Mouse (Mus musculus) heart, embryonic 11.5 days (tissue): ENCODE data around the gene Sh3bgr. TPM values are rescaled to one million over a fixed set of nuclear protein-coding genes. Genes with fewer than 3 reads are reported as not detected.
A peak's percentile ranks its signal among the peaks of the same experiment; 100 is the strongest.

Source experiments
- ATAC-seq: fragments of 200-750 bp; cut with Nextera tagmentation; replicated peaks from 2 replicates; pipeline ENCODE4 v1.8.0; 2017; ENCODE audit warnings: moderate library complexity; ENCODE audit not compliant: insufficient number of reproducible peaks, low FRiP score, low TSS enrichment
- H3K27ac ChIP-seq: fragments of 300-500 bp; sonication (generic); 2 replicates; pipeline ENCODE4 v1.5.1; 2014; ENCODE audit warnings: mild to moderate bottlenecking, low read depth, low read length
- H3K27me3 ChIP-seq: fragments of 300-500 bp; sonication (generic); 2 replicates; pipeline ENCODE4 v1.6.1; 2014; ENCODE audit warnings: mild to moderate bottlenecking, low read length, mixed read lengths; ENCODE audit not compliant: control insufficient read depth, insufficient read depth
- H3K36me3 ChIP-seq: fragments of 300-500 bp; sonication (generic); 2 replicates; pipeline ENCODE4 v1.6.1; 2014; ENCODE audit warnings: mild to moderate bottlenecking, low read length, moderate library complexity, mixed read lengths; ENCODE audit not compliant: control insufficient read depth, insufficient read depth
- H3K4me1 ChIP-seq: fragments of 300-500 bp; sonication (generic); 2 replicates; pipeline ENCODE4 v1.6.1; 2014; ENCODE audit warnings: low read length; ENCODE audit not compliant: control insufficient read depth, insufficient read depth
- H3K4me2 ChIP-seq: fragments of 300-500 bp; sonication (generic); 2 replicates; pipeline ENCODE4 v1.6.1; 2014; ENCODE audit warnings: mild to moderate bottlenecking, moderate library complexity
- H3K4me3 ChIP-seq: fragments of 300-500 bp; sonication (generic); 2 replicates; pipeline ENCODE4 v1.5.1; 2014; ENCODE audit warnings: low read depth, low read length
- H3K9ac ChIP-seq: fragments of 300-500 bp; sonication (generic); 2 replicates; pipeline ENCODE4 v1.6.1; 2014; ENCODE audit warnings: mild to moderate bottlenecking, low read depth, low read length, moderate library complexity
- H3K9me3 ChIP-seq: fragments of 300-500 bp; sonication (generic); replicated peaks from 2 replicates; pipeline ENCODE4 v1.6.1; 2016; ENCODE audit warnings: low read length; ENCODE audit not compliant: control insufficient read depth
- WGBS: fragments of 180-500 bp; shearing (Covaris S2); extraction: QIAGEN DNeasy Blood & Tissue Kit; methylation state at CpG from one replicate; pipeline ENCODE4 v1.1.7; 2014; ENCODE audit not compliant: insufficient replicate concordance; 5-methylcytosine and 5-hydroxymethylcytosine counted together
- polyA plus RNA-seq: library from polyadenylated mRNA; unstranded; fragments of >200 nt; fragmentation: Nextera tagmentation; extraction: Ambion mirVana; gene quantifications from 2 replicates; pipeline ENCODE4 v1.2.1, GENCODE M21; 2014

The Sh3bgr gene
- 664 and 687 TPM in 2 replicates for polyA plus RNA-seq

DNA sequence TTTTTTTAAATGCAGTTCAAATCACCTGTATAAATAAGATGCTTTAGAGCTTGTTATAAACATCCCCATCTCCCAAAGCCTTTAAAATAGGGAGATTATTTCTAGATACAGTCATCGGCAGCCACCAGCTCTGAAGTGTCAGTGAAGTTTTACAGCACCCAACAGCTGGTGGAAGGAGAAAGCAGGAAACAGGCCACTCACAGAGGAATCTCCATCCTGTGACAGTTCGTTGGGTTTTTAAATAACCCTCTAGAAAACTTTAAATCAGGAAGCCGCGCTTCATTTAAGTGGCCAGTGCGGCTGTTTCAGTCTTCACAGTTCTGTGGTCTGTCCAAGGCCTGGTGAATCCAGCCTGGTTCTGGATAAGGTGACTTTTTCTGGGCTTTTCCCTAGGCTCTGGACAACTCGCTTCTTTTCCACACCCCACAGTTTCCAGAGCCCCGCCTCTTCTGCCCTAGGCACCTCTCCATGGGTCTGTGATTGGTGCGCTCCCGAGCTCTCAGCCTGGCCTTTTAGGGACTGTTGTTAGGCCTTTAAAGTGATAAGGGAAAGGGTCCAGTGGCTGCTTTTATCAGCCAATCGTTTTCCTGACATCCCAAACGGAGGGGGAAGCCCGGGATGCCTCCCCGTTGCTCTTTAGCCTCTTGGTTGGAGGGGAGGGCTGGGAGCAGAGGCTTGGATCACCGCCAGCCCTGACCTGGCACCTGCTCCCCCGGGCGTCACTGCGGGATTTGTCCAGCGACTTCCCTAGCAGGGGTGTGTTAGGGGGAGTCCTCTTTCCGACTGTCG lies at the start of gene Sh3bgr:
Gene Sh3bgr (plus strand): TSS at position 538 of the 789 bp plus-strand sequence.
- H3K9me3 ChIP-seq = no peaks in the 10 kb centered on the region
- H3K9ac ChIP-seq = peak within 1 kb of the TSS; percentile 87
- H3K27ac ChIP-seq = peak within 1 kb of the TSS; percentile 99
- 2% methylated on average over 20 of the region's 20 CpGs for WGBS
- ATAC-seq = peak; percentile 86
- H3K4me2 ChIP-seq = peak within 1 kb of the TSS; percentile 67
- H3K4me3 ChIP-seq = peak within 1 kb of the TSS; percentile 52
- peaks cover 13% of the 10 kb centered on the region for H3K4me1 ChIP-seq
- no peaks in the 10 kb centered on the region for H3K36me3 ChIP-seq
- H3K27me3 ChIP-seq = no peaks in the 10 kb centered on the region

DNA sequence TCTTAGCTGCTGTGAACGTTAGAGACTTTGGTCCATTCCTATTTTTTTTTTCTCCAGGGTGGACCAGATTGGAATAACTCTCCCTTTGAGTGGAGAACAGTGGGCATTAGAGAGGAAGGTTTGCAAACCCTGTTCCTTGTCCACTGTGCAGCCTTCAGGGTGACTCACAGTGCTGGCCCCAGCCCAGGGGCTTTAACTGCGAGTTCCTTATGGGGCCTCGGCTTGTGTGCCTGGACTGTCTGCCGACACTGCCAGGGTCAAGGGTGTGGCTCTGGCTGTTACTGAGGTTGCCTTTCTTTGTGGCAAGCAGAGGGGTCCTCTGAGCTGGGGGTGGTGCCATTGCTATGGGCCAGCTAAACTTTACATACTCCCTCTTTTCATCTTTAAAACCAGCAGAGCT lies 49.3 kb upstream of the Sh3bgr start:
- Histone ChIP-seq H3K4me1 (peaks cover 31% of the 10 kb centered on the region), H3K9ac (0 out of 2 replicates have a peak overlapping the region, but pooled peaks have one; percentile 31), H3K27me3 (no peaks in the 10 kb centered on the region), H3K4me3 (no peak overlapping the region), H3K4me2 (no peak overlapping the region), H3K9me3 (no peaks in the 10 kb centered on the region), H3K27ac (peak overlapping the region; percentile 57), H3K36me3 (peaks cover 3% of the 10 kb centered on the region)
- ATAC-seq = no peak
- 49% methylated on average over 4 of the region's 4 CpGs for WGBS

- Histone ChIP-seq H3K27ac (peak overlapping the region; percentile 57), H3K4me2 (no peak overlapping the region), H3K4me3 (no peak overlapping the region), H3K9ac (0 out of 2 replicates have a peak overlapping the region, but pooled peaks have one; percentile 31), H3K9me3 (no peaks in the 10 kb centered on the region), H3K27me3 (no peaks in the 10 kb centered on the region), H3K4me1 (peaks cover 27% of the 10 kb centered on the region), H3K36me3 (peaks cover 3% of the 10 kb centered on the region)
- WGBS = 21% methylated on average over 9 of the region's 9 CpGs
- peak; percentile 33; the same call in 1 of the 2 replicates for ATAC-seq
Measured at GRCm38 (mm10) chr16:96151551-96151950, 48.7 kb upstream of the Sh3bgr start.

DNA sequence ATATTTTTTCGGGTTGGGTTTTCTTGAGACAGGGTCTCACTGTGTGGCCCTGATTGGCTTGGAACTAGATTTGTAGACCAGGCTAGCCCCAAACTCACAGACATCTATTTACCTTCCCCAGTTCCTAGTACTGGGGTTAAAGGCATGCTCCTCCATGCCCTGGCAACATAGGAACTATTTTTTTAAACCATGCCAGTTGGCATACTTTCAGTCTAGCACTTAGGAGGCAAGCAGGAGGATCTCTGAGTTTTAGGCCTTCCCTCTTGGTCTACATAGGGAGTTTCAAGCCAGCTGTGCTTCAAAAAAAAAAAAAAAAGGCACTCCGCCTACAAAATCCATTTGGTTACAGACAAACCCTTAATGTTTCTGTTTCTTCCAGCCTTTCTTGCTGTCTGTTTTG lies 45.8 kb upstream of the Sh3bgr start:
- Histone ChIP-seq H3K4me1 (peaks cover 21% of the 10 kb centered on the region), H3K9me3 (no peaks in the 10 kb centered on the region), H3K4me3 (no peak overlapping the region), H3K27ac (no peak overlapping the region), H3K36me3 (peaks cover 3% of the 10 kb centered on the region), H3K4me2 (no peak overlapping the region), H3K9ac (no peak overlapping the region), H3K27me3 (no peaks in the 10 kb centered on the region)
- no peak for ATAC-seq
- WGBS = 87% methylated on average over 2 of the region's 2 CpGs

- Histone ChIP-seq H3K9ac (no peak overlapping the region), H3K4me3 (no peak overlapping the region), H3K4me2 (no peak overlapping the region), H3K27me3 (no peaks in the 10 kb centered on the region), H3K27ac (no peak overlapping the region), H3K4me1 (peaks cover 13% of the 10 kb centered on the region), H3K36me3 (peaks cover 3% of the 10 kb centered on the region), H3K9me3 (no peaks in the 10 kb centered on the region)
- 87% methylated on average over 8 of the region's 8 CpGs for WGBS
- no peak for ATAC-seq
Measured at GRCm38 (mm10) chr16:96156019-96156418, 44.2 kb upstream of the Sh3bgr start.

DNA sequence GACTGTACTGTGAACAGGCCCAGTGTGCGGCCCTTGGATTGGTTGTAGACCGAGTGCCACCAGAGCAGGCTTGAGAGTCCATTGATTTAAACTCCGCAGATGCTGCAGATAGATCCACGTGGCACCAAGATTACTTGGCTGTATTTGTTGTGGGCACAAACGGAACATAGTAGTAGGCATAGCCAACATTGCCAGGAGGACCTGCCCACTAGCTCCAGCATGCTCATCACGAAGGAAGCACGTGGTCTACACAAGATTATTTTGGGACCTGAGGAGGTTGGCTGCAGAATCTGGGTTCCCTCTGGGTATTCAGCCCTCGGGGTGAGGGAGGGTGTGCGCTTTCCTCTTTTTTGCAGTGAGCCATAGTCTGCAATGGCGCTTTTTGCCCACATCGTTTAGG lies 43.1 kb upstream of the Sh3bgr start:
- WGBS = 91% methylated on average over 11 of the region's 11 CpGs
- H3K4me2 ChIP-seq = no peak overlapping the region
- no peak overlapping the region for H3K27ac ChIP-seq
- H3K36me3 ChIP-seq = peaks cover 3% of the 10 kb centered on the region
- H3K4me3 ChIP-seq = no peak overlapping the region
- H3K9ac ChIP-seq = no peak overlapping the region
- no peaks in the 10 kb centered on the region for H3K9me3 ChIP-seq
- no peak for ATAC-seq
- H3K27me3 ChIP-seq = no peaks in the 10 kb centered on the region
- peaks cover 7% of the 10 kb centered on the region; the same call in 1 of the 2 replicates for H3K4me1 ChIP-seq

DNA sequence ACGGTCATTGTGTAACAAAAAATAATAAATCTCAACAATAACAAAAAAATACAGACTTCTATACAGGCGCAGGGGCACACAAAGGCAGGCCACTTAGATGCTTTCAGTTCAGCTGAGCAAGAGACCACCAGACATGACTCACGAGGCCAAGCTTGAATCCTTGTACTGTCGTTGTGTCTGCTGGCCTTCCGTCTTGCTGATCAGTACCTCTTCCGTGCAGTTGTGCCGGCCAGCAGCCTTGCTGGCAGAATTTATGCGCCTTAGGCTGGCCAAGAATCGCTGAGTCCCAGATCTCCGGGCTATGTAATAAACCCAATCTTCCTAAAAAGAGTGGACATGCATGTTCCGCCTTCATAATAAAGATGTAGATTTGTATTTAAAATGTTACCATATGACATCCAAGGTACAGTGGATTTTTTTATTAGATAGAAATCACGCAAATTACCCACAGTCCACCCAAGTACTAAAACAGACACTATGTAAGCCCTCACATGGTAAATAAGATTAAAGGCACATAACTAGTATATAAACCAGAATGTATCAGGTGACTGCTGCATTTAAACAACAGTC lies 41.7 kb upstream of the Sh3bgr start:
- peaks cover 3% of the 10 kb centered on the region for H3K36me3 ChIP-seq
- WGBS = 51% methylated on average over 12 of the region's 12 CpGs
- peak overlapping the region; percentile 88 for H3K27ac ChIP-seq
- no peaks in the 10 kb centered on the region for H3K9me3 ChIP-seq
- peak overlapping the region; percentile 96 for H3K4me2 ChIP-seq
- H3K27me3 ChIP-seq = no peaks in the 10 kb centered on the region
- H3K9ac ChIP-seq = peak overlapping the region; percentile 91
- peaks cover 7% of the 10 kb centered on the region; the same call in 1 of the 2 replicates for H3K4me1 ChIP-seq
- peak overlapping the region; percentile 60 for H3K4me3 ChIP-seq
- ATAC-seq = no peak

DNA sequence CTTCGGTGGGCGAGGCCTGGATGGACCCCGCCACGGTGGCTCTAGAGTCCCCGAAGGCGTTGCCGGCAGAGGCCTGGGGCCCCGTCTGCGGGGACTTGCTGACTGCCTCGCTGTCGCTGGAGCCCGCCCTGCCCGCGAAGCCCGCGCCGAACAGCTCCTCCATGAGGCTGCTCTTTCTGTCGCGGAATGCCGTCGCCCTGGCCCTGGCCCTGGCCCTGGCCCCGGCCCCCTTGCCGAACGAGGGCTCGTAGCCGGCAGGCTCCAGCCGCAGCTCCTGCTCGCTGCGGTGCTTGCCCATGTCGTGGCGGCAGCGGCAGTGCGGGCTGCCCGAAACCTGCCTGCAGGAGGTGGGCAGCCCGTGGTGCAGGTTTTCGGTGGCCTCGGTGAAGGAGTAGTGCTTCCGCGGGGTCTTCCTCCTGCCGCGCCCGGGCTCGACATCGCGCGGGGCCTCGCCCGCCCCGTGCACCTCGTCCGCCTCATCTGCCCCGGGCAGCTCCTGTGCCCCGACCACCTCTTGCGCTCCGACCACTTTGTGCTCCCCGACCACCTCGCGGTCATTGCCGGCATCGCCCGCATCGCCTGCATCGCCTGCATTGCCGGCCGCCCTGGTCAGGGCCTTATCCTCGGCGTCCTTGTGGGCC lies 41.0 kb upstream of the Sh3bgr start:
- Histone ChIP-seq H3K4me1 (peaks cover 7% of the 10 kb centered on the region; the same call in 1 of the 2 replicates), H3K27ac (peak overlapping the region; percentile 88), H3K4me3 (peak overlapping the region; percentile 60), H3K9me3 (no peaks in the 10 kb centered on the region), H3K27me3 (no peaks in the 10 kb centered on the region), H3K9ac (peak overlapping the region; percentile 91), H3K36me3 (no peaks in the 10 kb centered on the region; the same call in none of the 2 replicates), H3K4me2 (peak overlapping the region; percentile 96)
- under 1% methylated on average over 53 of the region's 67 CpGs for WGBS
- ATAC-seq = peak; percentile 81
